Mouse (Mus musculus): ENCODE results near the gene Gdf11. TPM values are rescaled to one million over a fixed set of nuclear protein-coding genes. Genes with fewer than 3 reads are reported as not detected.

Gdf11 gene
- polyA plus RNA-seq (2015; fragmentation: Nextera tagmentation; extraction: Ambion mirVana) = 11.8 and 13.5 TPM in 2 replicates

DNA sequence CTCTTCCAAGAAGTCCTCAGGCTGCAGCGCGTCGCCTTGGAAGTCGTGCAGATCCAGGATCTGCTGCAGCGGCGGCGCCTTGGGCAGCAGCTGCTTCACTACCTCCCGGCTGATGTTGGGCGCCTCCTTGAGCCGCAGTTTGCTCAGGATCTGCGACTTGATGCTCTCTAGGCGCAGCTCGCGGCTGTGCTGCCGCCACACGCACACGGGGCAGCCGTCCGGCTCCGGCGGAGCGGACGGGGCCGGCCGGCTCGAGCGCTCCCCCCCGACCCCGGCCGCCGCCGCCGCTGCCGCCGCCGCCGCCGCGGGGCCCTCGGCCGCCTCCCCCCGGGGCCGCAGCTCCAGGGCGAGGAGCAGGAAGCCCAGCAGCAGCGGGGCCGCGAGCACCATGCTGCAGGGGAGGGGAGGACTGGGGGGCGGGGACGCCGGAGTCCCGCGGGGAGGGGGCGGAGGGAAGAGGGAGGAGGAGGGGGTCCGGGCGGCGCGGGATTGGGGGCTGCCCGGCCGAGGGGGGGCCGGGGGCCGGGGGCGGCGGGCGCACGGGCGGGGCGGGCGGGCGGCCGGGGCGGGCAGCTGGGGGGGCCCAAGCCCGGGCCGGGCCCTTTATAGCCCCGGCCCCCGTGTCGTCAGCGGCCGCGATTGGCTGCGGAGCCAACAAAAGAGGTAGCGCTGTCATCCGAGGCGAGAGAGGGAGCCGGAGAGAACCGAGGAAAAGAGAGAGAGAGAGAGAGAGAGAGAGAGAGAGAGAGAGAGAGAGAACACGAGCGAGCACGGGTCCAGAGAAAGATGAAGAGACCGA lies at the start of gene Gdf11:
Gdf11 (minus strand) TSS at position 423 of the 799 bp plus-strand sequence.
- peak within 1 kb of the TSS; percentile 99 for H3K27ac ChIP-seq (replicated peaks)
- peak within 1 kb of the TSS; percentile 83 for H3K4me3 ChIP-seq
- H3K27me3 ChIP-seq = peaks cover 14% of the 10 kb centered on the region
- peak; percentile 84 for ATAC-seq (ENCODE audit: low read depth)
- H3K4me1 ChIP-seq (replicated peaks) = peaks cover 62% of the 10 kb centered on the region
- H3K9ac ChIP-seq = peak within 1 kb of the TSS; percentile 91
- H3K36me3 ChIP-seq = peaks cover 17% of the 10 kb centered on the region
- peak within 1 kb of the TSS; percentile 85 for H3K4me2 ChIP-seq
- under 1% methylated on average over 70 of the region's 89 CpGs for WGBS
- no peaks in the 10 kb centered on the region for H3K9me3 ChIP-seq

DNA sequence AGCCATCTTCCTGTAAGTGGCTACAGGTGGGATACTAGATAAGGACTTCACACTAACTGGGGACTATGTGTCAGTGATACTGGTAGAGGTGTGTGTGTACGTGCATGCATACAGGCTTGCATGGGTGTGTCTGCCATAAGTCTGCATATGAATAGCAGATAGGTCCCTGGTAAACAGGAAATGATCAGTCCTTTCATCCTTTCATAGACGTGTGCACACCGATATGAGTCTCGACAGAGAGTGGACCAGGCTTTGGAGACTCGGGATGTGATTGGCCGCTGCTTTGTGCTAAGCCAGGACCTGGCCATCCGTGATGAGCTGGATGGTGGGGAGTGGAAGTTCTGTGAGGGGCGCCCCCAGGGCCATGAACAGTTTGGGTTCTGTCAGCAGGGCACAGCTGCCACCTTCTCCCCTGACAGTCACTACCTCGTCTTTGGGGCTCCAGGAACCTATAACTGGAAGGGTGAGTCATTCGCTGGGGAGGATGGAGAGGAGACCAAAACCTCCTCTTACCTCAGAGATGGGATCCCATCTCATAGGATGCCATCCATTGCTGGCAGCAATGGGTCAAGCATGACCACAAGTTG lies 49.0 kb upstream of the Gdf11 start:
- no peak overlapping the region for H3K4me2 ChIP-seq
- no peak overlapping the region for H3K27ac ChIP-seq (replicated peaks)
- H3K27me3 ChIP-seq = peaks cover 16% of the 10 kb centered on the region
- no peaks in the 10 kb centered on the region for H3K9me3 ChIP-seq
- no peaks in the 10 kb centered on the region for H3K4me1 ChIP-seq (replicated peaks)
- no peak overlapping the region for H3K9ac ChIP-seq
- H3K4me3 ChIP-seq = no peak overlapping the region
- H3K36me3 ChIP-seq = no peaks in the 10 kb centered on the region
- ATAC-seq (ENCODE audit: low read depth) = no peak
- WGBS = 83% methylated on average over 10 of the region's 10 CpGs

DNA sequence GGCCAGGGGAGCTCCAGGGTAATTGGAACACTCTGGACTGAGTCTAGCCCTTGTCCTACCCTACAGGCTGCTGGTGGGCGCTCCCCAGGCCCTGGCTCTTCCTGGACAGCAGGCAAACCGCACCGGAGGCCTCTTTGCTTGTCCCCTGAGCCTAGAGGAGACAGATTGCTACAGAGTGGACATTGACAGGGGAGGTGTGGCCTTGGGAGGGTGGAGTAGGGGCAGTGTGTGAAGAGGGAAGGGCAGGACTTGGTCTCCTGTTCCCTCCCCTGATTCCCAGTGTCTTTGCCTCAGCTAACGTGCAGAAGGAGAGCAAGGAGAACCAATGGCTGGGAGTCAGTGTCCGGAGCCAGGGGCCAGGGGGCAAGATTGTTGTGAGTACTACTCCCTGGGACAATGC lies 47.5 kb upstream of the Gdf11 start:
- peaks cover 8% of the 10 kb centered on the region; the same call in 1 of the 2 replicates for H3K4me1 ChIP-seq (replicated peaks)
- H3K27me3 ChIP-seq = peaks cover 32% of the 10 kb centered on the region
- no peak overlapping the region for H3K4me3 ChIP-seq
- no peak overlapping the region for H3K27ac ChIP-seq (replicated peaks)
- H3K9me3 ChIP-seq = no peaks in the 10 kb centered on the region
- 65% methylated on average over 5 of the region's 5 CpGs for WGBS
- H3K4me2 ChIP-seq = no peak overlapping the region
- H3K36me3 ChIP-seq = no peaks in the 10 kb centered on the region
- H3K9ac ChIP-seq = no peak overlapping the region
- no peak for ATAC-seq (ENCODE audit: low read depth)

DNA sequence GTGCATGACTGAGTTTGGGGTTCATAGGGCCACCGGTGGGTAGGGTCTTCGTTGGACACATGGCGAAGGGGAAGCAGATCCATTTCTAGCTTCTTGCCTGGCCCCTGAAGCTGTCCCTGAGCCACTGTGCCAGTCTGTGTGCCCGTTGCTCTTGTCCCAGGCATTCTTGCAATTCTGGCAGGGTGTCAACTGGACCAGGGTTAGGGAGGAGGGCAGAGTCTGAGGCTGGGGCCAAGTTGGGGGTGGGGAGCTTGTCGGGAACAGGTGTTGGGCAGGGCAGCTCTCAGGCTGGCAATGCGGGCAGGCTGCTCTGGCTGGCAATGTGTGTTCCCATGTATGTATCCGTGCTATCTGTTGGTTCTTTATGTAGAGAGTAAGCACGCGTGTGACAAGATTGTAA lies 46.9 kb upstream of the Gdf11 start:
- Histone ChIP-seq H3K4me1 (replicated peaks) (peaks cover 13% of the 10 kb centered on the region), H3K9me3 (no peaks in the 10 kb centered on the region), H3K4me2 (no peak overlapping the region), H3K27me3 (peaks cover 37% of the 10 kb centered on the region), H3K36me3 (no peaks in the 10 kb centered on the region), H3K9ac (no peak overlapping the region), H3K4me3 (no peak overlapping the region), H3K27ac (replicated peaks) (no peak overlapping the region)
- WGBS = 85% methylated on average over 9 of the region's 9 CpGs
- ATAC-seq (ENCODE audit: low read depth) = no peak

DNA sequence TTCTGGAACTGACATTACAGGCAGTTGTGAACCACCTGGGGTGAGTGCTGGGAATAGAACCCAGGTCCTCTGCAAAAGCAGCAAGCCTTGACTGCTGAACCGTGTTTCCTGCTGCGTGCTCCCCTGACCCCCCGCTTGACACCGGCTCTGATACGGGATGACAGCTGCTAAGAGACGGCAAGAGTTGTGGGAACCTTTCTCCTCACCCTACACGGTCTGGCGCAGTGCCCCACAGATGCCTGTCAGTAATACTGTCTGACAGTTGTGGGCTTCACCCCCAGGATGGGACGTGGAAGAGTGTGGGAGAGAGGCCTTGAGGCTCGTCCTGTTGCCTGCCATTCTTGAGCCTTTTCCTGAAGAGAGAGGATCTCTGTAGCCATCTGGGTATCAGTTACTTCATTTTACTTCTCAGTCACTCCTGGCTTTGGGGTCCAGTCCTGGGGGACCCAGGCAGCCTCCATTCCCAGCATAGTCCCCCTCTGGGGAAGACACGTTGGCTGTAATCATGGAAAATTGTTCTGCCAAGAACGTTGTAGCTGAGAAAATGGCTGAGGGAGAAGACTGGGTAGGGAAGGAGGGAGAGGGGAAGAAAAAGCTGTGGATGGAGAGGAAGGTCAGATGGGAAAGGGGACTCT lies 46.4 kb upstream of the Gdf11 start:
- Histone ChIP-seq H3K4me2 (no peak overlapping the region), H3K27ac (replicated peaks) (no peak overlapping the region), H3K4me1 (replicated peaks) (peaks cover 17% of the 10 kb centered on the region), H3K27me3 (peaks cover 43% of the 10 kb centered on the region), H3K9me3 (no peaks in the 10 kb centered on the region), H3K9ac (no peak overlapping the region), H3K36me3 (no peaks in the 10 kb centered on the region), H3K4me3 (no peak overlapping the region)
- WGBS = 74% methylated on average over 12 of the region's 12 CpGs
- no peak for ATAC-seq (ENCODE audit: low read depth)

DNA sequence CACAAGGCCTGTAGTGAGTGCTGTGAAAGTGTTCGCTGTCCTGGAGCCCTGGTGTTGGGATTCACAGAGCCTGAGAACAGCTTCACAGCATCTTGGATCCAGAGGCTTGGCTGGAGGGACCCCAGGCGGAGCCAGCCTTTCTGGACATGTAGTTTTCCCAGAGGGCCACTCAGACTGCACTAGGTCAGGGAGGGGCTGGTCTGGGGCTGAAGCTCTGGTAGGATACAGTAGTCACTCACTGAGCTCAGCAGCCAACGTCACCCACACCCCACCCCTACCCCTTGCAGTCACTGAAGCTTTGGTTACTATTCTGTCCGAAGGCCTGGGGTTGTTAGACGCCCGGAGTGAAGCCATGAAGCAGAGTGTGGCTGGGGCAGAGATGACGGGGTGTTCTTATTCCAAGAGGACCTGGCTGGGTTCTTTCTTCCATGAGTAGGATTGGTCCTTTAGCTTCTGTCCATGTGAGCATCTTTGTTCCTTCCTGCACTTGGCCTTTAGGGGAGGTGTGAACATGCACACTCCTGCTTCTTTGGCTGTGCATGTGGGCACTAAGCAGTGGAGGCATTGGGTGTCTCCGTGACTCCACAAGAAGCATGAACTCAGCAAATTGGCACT lies 44.4 kb upstream of the Gdf11 start:
- Histone ChIP-seq H3K27ac (replicated peaks) (no peak overlapping the region), H3K4me3 (peak overlapping the region; percentile 43; the same call in 1 of the 2 replicates), H3K9ac (peak overlapping the region; percentile 22; the same call in 1 of the 2 replicates), H3K9me3 (no peaks in the 10 kb centered on the region), H3K4me1 (replicated peaks) (peaks cover 17% of the 10 kb centered on the region), H3K4me2 (peak overlapping the region; percentile 65), H3K36me3 (no peaks in the 10 kb centered on the region), H3K27me3 (peaks cover 62% of the 10 kb centered on the region)
- 67% methylated on average over 8 of the region's 8 CpGs for WGBS
- no peak for ATAC-seq (ENCODE audit: low read depth)

DNA sequence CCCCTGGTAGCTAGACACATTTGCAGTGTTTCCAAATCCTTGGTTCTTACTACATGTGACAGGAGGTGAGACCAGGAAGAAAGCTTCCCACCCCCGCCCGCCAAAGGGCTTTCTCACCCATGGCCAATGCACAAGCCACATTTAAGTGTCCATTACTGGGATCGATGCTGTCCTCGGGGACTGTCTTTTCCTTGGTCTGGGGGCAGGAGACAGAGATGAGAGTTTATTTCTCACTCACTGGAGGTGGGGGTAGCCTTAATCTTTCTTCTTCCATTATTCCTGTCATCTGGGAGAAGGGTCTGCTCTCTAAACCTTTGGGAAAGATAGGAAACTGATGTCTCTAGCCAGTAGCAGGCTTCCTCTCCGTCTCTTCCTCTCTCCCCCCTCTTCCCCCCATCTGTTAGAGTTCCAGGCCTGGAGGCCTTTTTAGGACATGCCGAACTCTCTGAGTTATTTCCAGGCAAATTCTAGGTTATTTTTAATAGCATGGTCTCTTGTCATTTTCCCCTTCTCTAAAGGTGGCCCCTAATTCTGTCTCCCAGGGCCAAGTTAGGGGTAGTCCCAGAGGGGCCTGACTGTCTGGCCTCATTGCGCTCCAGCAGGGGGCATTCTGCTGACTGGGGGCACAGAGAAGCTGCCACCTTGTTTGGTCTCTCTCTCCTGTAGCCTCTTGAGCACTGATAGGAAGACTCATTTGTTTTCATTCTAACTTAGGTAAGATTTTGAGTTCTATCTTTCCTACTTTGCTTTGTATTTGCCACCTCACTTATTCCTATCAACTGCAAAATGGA lies 43.7 kb upstream of the Gdf11 start:
- Histone ChIP-seq H3K9ac (peak overlapping the region; percentile 56; the same call in 1 of the 2 replicates), H3K27me3 (peaks cover 65% of the 10 kb centered on the region), H3K9me3 (no peaks in the 10 kb centered on the region), H3K4me1 (replicated peaks) (peaks cover 17% of the 10 kb centered on the region), H3K27ac (replicated peaks) (no peak overlapping the region; the same call in 1 of the 2 replicates), H3K4me3 (peak overlapping the region; percentile 43; the same call in 1 of the 2 replicates), H3K36me3 (no peaks in the 10 kb centered on the region), H3K4me2 (peak overlapping the region; percentile 65)
- no peak for ATAC-seq (ENCODE audit: low read depth)
- WGBS = 68% methylated on average over 7 of the region's 7 CpGs

DNA sequence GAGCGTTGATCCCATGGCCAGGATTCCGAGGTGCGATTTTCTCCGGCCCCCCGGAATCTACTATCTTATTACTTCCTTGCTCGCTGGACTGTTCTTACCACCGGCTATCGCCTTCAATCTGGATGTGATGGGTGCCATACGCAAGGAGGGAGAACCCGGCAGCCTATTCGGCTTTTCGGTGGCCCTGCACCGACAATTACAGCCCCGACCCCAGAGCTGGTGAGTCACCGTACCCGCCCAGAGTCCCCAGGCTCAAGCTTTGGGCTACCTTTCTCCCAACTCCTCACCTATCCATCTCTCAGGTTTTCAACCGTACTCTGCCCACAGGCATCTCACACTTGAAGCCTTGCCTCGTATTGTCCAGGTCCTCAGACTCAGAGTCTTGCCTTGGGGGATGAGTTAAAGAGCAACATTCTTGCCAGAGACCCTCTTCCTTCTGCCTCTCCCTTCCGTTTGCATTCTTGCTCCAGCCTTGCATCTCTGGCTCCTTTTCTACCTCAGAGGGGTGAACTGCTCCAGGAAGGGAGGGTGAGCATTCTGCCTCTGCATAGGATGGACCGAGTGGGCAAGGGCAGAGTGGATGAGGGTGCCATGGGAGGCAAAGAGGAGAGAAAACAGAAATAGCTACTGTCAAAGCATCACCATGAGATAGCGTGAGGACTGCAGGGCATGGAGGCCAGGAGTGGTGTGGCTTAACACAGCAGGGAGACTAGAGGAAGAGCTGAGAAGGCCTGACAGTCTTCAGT lies 42.6 kb upstream of the Gdf11 start:
- Histone ChIP-seq H3K4me2 (peak overlapping the region; percentile 65), H3K4me3 (peak overlapping the region; percentile 43), H3K27ac (replicated peaks) (peak overlapping the region; percentile 52), H3K4me1 (replicated peaks) (peaks cover 17% of the 10 kb centered on the region), H3K36me3 (no peaks in the 10 kb centered on the region), H3K27me3 (peaks cover 74% of the 10 kb centered on the region), H3K9me3 (no peaks in the 10 kb centered on the region), H3K9ac (peak overlapping the region; percentile 56)
- 4% methylated on average over 21 of the region's 21 CpGs for WGBS
- 0 out of 2 replicates have a peak, but pooled peaks have one; percentile 21 for ATAC-seq (ENCODE audit: low read depth)

DNA sequence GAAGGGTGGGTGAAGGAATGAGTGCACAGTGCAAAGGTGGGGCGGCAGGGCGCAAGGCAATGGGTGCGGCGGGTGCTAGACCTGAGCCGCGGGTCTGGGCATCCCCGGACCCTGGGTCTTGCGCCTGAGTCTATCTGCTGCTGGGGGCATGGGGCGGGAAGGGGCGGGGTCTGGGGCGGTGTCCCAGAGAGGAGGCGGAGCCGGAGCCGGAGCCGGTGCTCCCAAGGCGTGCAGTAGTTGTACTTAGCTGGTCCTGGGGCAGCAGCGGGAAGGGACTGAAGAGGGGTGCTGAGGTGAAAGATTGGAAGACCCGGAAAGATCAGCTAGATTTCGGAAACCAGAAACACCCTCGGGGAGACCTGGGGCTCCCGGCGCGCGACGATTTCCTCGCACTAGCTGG lies 42.1 kb upstream of the Gdf11 start, which contains the start of gene Itga7:
Itga7 (plus strand) TSS at position 245 of the 400 bp plus-strand sequence.
- Histone ChIP-seq H3K9ac (peak within 1 kb of the TSS; percentile 56), H3K27ac (replicated peaks) (peak within 1 kb of the TSS; percentile 52), H3K4me1 (replicated peaks) (peaks cover 17% of the 10 kb centered on the region), H3K27me3 (peaks cover 80% of the 10 kb centered on the region), H3K9me3 (no peaks in the 10 kb centered on the region), H3K4me2 (peak within 1 kb of the TSS; percentile 65), H3K36me3 (no peaks in the 10 kb centered on the region), H3K4me3 (peak within 1 kb of the TSS; percentile 43)
- peak; percentile 70 for ATAC-seq (ENCODE audit: low read depth)
- WGBS = 1% methylated on average over 26 of the region's 26 CpGs

DNA sequence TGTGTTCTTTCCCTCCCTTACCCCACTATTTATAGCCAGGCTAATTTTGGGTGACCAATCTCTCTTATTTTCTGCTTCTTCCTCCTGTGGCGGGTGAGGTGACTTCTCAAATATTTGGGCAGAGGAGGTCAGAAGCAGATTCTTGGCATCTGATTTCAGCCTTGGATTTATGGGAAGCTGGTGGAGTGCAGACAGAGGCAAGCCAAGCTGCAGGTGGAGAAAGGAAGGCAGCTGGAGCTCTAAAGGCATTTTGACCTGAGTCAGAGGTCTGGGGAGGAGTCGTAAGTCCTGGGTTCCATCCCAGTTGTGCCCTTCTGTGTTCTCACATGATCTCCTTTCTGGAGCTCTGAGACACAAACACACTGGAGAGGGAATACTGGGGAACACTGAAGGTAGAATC lies 39.9 kb upstream of the Gdf11 start:
- Histone ChIP-seq H3K4me3 (no peak overlapping the region), H3K4me1 (replicated peaks) (peaks cover 21% of the 10 kb centered on the region), H3K27me3 (peaks cover 90% of the 10 kb centered on the region), H3K9ac (no peak overlapping the region), H3K27ac (replicated peaks) (no peak overlapping the region), H3K9me3 (no peaks in the 10 kb centered on the region), H3K4me2 (no peak overlapping the region), H3K36me3 (no peaks in the 10 kb centered on the region)
- no peak for ATAC-seq (ENCODE audit: low read depth)
- 82% methylated on average over 2 of the region's 2 CpGs for WGBS

All from neural tube, embryonic 13.5 days (tissue).